Mouse (Mus musculus) heart, embryonic 16.5 days (tissue): Measurements from ENCODE around the gene Cox20. TPM values are rescaled to one million over a fixed set of nuclear protein-coding genes. Genes with fewer than 3 reads are reported as not detected.
A peak's percentile ranks its signal among the peaks of the same experiment; 100 is the strongest.
"Not testable (repeated sequence)": the region's sequence is repeated elsewhere in the genome, so short reads cannot be mapped to it uniquely, and the experiment has no call there.

Source experiments
- ATAC-seq: fragments of 200-750 bp; cut with Nextera tagmentation; replicated peaks from 2 replicates; pipeline ENCODE4 v1.8.0; 2017; ENCODE audit warnings: moderate number of reproducible peaks; ENCODE audit not compliant: insufficient read depth, low FRiP score; ENCODE audit errors: extremely low read depth
- H3K27ac ChIP-seq: fragments of 300-500 bp; sonication (generic); 2 replicates; pipeline ENCODE4 v1.5.1; 2014; ENCODE audit warnings: mild to moderate bottlenecking, low read length, control low read depth, moderate library complexity
- H3K27me3 ChIP-seq: fragments of 300-500 bp; sonication (generic); 2 replicates; pipeline ENCODE4 v1.6.1; 2014; ENCODE audit warnings: low read length, mixed read lengths; ENCODE audit not compliant: control insufficient read depth, insufficient read depth
- H3K36me3 ChIP-seq: fragments of 300-500 bp; sonication (generic); 2 replicates; pipeline ENCODE4 v1.6.1; 2014; ENCODE audit not compliant: control insufficient read depth, insufficient read depth
- H3K4me1 ChIP-seq: fragments of 300-500 bp; sonication (generic); 2 replicates; pipeline ENCODE4 v1.6.1; 2014; ENCODE audit warnings: low read length, mixed read lengths; ENCODE audit not compliant: control insufficient read depth, insufficient read depth
- H3K4me2 ChIP-seq: fragments of 300-500 bp; sonication (generic); 2 replicates; pipeline ENCODE4 v1.6.1; 2014; ENCODE audit warnings: low read depth, mild to moderate bottlenecking, control low read depth, low read length
- H3K4me3 ChIP-seq: fragments of 300-500 bp; sonication (generic); 2 replicates; pipeline ENCODE4 v1.5.1; 2014; ENCODE audit warnings: mild to moderate bottlenecking, control low read depth, low read length
- H3K9ac ChIP-seq: fragments of 300-500 bp; sonication (generic); 2 replicates; pipeline ENCODE4 v1.6.1; 2014; ENCODE audit warnings: low read length, control low read depth
- H3K9me3 ChIP-seq: fragments of 300-500 bp; sonication (generic); replicated peaks from 2 replicates; pipeline ENCODE4 v1.6.1; 2016; ENCODE audit warnings: low read length; ENCODE audit not compliant: control insufficient read depth
- WGBS: fragments of 180-500 bp; shearing (Covaris S2); extraction: QIAGEN DNeasy Blood & Tissue Kit; methylation state at CpG from one replicate; pipeline ENCODE4 v1.1.7; 2014; 5-methylcytosine and 5-hydroxymethylcytosine counted together
- polyA plus RNA-seq: library from polyadenylated mRNA; unstranded; fragments of >200 nt; fragmentation: Nextera tagmentation; extraction: Ambion mirVana; gene quantifications from 2 replicates; pipeline ENCODE4 v1.2.1, GENCODE M21; 2015

Cox20 gene
- polyA plus RNA-seq, 1 experiment from 2014 or later = 268 TPM

DNA sequence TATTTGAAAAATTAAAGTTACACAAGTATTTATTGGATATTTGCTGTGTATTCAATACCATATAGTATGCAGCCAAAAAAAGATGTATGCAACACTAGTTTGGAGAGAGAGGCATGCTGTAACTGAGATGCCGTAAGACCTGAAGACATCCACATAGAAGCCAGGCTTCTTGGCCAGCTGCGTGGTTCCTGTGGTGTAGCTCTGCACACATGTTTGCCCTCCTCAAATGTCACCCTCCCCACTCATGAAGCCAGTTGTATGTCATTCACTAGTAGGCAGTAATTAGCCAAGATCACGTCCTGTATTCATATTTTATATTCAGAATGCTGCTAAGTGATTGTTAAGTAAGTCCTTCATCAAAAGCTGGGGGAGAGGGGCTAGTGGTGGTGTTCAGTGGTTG is 22.5 kb downstream of the Cox20 start:
- peaks cover 7% of the 10 kb centered on the region for H3K4me1 ChIP-seq
- no peak overlapping the region for H3K4me2 ChIP-seq
- no peak for ATAC-seq
- H3K9ac ChIP-seq = no peak overlapping the region
- no peaks in the 10 kb centered on the region for H3K9me3 ChIP-seq
- H3K27ac ChIP-seq = no peak overlapping the region
- no peaks in the 10 kb centered on the region for H3K27me3 ChIP-seq
- WGBS = 87% methylated on average over 3 of the region's 3 CpGs
- no peaks in the 10 kb centered on the region for H3K36me3 ChIP-seq
- no peak overlapping the region for H3K4me3 ChIP-seq

DNA sequence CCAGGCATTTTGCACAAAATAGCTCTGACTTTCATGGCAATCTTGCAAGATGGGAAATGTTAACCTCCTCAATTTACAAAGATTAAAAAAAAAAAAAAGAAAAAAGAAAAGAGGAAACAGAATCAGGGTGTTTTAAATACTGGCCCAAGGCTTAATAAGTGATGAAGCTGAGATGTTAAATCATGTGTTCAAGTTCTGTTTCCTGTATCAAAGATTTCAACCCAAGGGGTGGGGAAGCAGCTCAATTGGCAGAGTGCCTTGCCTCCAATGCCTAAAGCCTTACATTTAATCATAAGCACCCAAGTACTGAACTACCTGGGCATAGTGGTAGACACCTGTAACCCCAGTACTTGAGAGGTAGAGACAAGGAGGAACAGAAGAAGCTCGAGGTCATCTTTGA is 23.1 kb downstream of the Cox20 start:
- no peak overlapping the region for H3K9ac ChIP-seq
- WGBS = 71% methylated on average over 1 of the region's 1 CpGs
- no peaks in the 10 kb centered on the region for H3K27me3 ChIP-seq
- H3K4me3 ChIP-seq = no peak overlapping the region
- H3K9me3 ChIP-seq = no peaks in the 10 kb centered on the region
- no peak overlapping the region for H3K4me2 ChIP-seq
- H3K4me1 ChIP-seq = peaks cover 7% of the 10 kb centered on the region
- no peak overlapping the region for H3K27ac ChIP-seq
- ATAC-seq = no peak
- H3K36me3 ChIP-seq = no peaks in the 10 kb centered on the region

DNA sequence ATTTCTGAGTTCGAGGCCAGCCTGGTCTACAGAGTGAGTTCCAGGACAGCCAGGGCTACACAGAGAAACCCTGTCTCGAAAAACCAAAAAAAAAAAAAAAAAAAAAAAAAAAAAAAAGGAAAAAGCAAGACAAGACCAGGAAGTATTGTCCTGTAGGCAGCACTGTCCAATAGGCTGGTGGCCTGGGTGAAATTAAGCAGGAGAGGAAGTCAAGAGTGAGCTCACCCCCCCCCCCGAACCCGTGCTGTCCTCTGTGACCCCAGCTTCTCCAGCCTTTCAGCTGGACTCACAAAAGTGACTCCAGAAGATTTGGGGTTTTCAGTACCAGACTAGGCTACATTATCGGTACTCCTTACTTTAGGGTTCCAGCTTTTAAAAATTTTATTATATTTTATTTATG is 23.7 kb downstream of the Cox20 start:
- H3K36me3 ChIP-seq = no peaks in the 10 kb centered on the region
- H3K27me3 ChIP-seq = no peaks in the 10 kb centered on the region
- H3K4me3 ChIP-seq = no peak overlapping the region
- no peak for ATAC-seq
- no peak overlapping the region for H3K4me2 ChIP-seq
- H3K4me1 ChIP-seq = peaks cover 7% of the 10 kb centered on the region
- no peak overlapping the region for H3K27ac ChIP-seq
- WGBS = 80% methylated on average over 4 of the region's 5 CpGs
- H3K9ac ChIP-seq = no peak overlapping the region
- no peaks in the 10 kb centered on the region for H3K9me3 ChIP-seq

GRCm38 (mm10) chr1:178344071-178344805 is 25.3 kb downstream of the Cox20 start:
- 90% methylated on average over 10 of the region's 10 CpGs for WGBS
- H3K9ac ChIP-seq, H3K4me1 ChIP-seq, H3K4me3 ChIP-seq, H3K9me3 ChIP-seq, H3K27me3 ChIP-seq, H3K27ac ChIP-seq, H3K4me2 ChIP-seq, H3K36me3 ChIP-seq, ATAC-seq: not testable (repeated sequence)

DNA sequence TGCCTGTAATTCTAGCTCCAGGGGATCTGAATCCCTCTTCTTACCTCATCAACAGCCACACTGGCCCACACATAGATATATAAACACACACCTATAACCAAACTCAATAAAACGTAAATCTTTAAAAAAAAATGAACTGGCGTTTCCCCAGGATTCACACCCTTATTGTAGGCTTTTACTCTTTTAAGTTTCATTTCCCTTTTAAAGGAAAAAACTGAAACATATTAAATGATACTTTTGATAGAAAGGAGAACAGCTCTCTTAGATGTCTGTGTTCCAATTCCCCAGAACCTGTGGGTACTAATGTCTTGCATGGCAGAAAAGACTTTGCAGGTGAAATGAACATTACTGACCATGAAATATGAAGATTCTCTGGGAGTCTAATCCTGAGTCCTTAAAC is 31.9 kb downstream of the Cox20 start:
- no peaks in the 10 kb centered on the region for H3K9me3 ChIP-seq
- H3K27me3 ChIP-seq = no peaks in the 10 kb centered on the region
- WGBS = 91% methylated on average over 2 of the region's 2 CpGs
- no peak overlapping the region for H3K4me3 ChIP-seq
- H3K9ac ChIP-seq = no peak overlapping the region
- ATAC-seq = no peak
- H3K27ac ChIP-seq = no peak overlapping the region
- H3K4me1 ChIP-seq = no peaks in the 10 kb centered on the region
- H3K36me3 ChIP-seq = no peaks in the 10 kb centered on the region
- no peak overlapping the region for H3K4me2 ChIP-seq

DNA sequence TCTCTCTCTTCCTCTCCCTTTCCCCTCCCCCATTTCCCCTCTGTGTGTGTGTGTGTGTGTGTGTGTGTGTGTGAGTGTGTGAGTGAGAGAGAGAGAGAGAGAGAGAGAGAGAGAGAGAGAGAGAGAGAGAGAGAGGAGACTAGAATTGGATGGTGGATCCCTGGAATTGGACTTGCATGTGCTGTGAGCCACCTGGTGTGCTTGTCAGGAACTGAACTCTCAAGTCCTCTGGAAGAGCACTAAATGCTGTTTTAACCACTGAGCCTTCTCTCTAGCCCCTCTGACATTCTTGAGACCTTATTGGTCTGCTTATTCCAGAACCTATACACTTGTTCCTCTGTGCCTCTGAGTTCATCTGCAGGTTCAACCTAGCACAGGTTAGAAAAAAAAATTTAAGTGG is 32.7 kb downstream of the Cox20 start:
- Histone ChIP-seq H3K36me3 (no peaks in the 10 kb centered on the region), H3K27ac (no peak overlapping the region), H3K9me3 (no peaks in the 10 kb centered on the region), H3K27me3 (no peaks in the 10 kb centered on the region), H3K4me3 (no peak overlapping the region), H3K9ac (no peak overlapping the region), H3K4me2 (no peak overlapping the region), H3K4me1 (no peaks in the 10 kb centered on the region)
- no peak for ATAC-seq

GRCm38 (mm10) chr1:178354576-178354975 is 35.6 kb downstream of the Cox20 start:
- H3K27ac ChIP-seq = no peak overlapping the region
- no peaks in the 10 kb centered on the region for H3K9me3 ChIP-seq
- no peak overlapping the region for H3K9ac ChIP-seq
- H3K4me1 ChIP-seq = no peaks in the 10 kb centered on the region
- H3K4me3 ChIP-seq = no peak overlapping the region
- ATAC-seq = no peak
- H3K36me3 ChIP-seq = no peaks in the 10 kb centered on the region
- no peak overlapping the region for H3K4me2 ChIP-seq
- 44% methylated on average over 3 of the region's 3 CpGs for WGBS
- no peaks in the 10 kb centered on the region for H3K27me3 ChIP-seq

GRCm38 (mm10) chr1:178357776-178358710 is 39.1 kb downstream of the Cox20 start:
- Histone ChIP-seq H3K9me3 (no peaks in the 10 kb centered on the region), H3K4me1 (no peaks in the 10 kb centered on the region), H3K27me3 (no peaks in the 10 kb centered on the region), H3K4me2 (no peak overlapping the region), H3K9ac (no peak overlapping the region), H3K36me3 (no peaks in the 10 kb centered on the region), H3K27ac (peak overlapping the region; percentile 30; the same call in 1 of the 2 replicates), H3K4me3 (no peak overlapping the region)
- ATAC-seq = no peak
- WGBS = 60% methylated on average over 12 of the region's 12 CpGs

GRCm38 (mm10) chr1:178360264-178360663 is 41.3 kb downstream of the Cox20 start:
- ATAC-seq = no peak
- 78% methylated on average over 11 of the region's 11 CpGs for WGBS
- H3K36me3 ChIP-seq = no peaks in the 10 kb centered on the region

More at GRCm38 (mm10) chr1:178360264-178360663, 41.3 kb downstream of the Cox20 start:
- Histone ChIP-seq H3K4me3 (no peak overlapping the region), H3K27me3 (no peaks in the 10 kb centered on the region), H3K9me3 (no peaks in the 10 kb centered on the region), H3K4me2 (no peak overlapping the region), H3K9ac (no peak overlapping the region), H3K4me1 (no peaks in the 10 kb centered on the region), H3K27ac (no peak overlapping the region)
